Mouse (Mus musculus) neural tube, postnatal 0 days (tissue): ENCODE data around the gene Mmp19. TPM values are rescaled to one million over a fixed set of nuclear protein-coding genes. Genes with fewer than 3 reads are reported as not detected.

Experiments used
- polyA plus RNA-seq: library from polyadenylated mRNA; unstranded; fragments of >200 nt; fragmentation: Nextera tagmentation; extraction: Ambion mirVana; gene quantifications from 2 replicates; pipeline ENCODE4 v1.2.1, GENCODE M21; 2015

Gene Mmp19
- polyA plus RNA-seq: 0.54 and 0.62 TPM in 2 replicates

DNA sequence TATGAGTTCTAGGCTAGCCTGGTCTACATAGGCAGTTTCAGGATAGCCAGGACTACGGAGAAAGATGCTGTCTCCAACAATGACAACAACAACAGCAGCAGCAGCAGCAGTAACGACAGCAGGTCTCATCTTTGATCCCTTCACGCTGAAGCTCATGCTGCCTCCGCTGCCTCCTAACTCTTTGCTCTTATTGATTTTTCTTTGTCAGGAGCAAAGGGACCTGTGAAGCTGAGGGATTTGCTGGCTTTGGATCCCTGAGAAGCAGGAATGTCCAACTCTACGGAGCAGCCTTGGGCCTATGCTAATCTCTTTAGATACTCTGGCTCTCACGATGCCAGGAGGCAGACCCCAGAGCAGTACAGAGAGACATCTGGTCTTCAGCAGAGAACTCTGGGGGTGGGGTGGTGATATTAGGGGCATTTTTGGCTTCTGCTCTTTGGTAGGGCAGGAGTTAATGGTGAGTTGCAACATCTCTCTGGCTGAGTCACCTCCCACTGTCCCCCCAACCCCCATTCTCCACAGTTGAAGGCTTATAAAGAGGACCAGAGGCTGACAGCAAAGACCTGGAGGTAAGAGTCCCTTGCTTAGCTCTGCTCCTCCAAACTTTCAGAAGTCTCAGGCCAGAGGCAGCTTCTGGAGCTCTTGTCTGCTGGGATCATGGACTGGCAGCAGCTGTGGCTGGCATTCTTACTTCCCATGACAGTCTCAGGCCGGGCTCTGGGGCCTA lies at the start of gene Mmp19:
Gene Mmp19 (plus strand): TSS at position 513 of the 727 bp plus-strand sequence.

DNA sequence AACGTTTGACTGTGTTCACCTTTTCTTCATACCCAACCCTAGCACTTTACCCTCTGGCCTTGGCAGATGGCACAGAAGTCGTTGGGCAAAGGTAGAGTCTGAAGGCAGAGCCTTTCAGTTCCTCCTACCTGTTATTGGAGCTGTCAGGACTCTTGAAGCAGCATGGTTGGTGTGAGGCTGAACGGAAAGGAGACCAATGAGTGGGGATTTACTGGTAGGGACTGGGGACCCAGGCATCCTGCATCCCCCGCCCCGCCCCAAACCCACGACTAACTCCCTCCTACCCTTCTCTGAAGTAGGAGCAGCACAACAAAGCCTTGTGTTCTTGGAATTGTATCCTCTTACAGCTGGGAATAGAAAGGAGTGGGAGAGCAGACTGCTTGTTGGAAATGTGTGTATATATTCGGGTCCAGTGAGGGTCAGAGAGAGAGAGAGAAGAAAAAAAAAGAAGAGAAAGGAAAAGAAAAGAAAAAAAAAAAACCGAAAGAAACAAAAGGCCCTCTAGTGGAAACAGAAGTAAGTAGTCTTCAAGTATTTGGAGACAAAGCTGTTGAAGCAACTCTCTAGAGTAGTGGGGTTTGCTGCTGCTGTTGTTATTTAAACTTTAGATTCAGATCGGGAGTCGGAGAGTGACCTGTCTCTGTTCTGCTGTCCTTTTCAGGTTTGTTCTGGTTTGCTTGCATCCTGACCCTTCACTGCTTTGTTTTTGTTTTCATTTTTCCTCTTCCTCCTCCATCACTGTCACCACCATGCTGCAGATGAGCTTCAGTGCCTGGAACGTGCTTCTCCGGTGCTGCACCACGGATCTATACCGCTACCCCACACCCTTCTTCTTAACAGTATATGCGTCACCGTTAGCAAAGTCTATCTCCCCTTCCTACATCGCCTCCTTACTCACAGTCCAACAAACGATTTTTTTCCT lies 45.8 kb upstream of the Mmp19 start, which contains the start of gene Dgka:
Gene Dgka (minus strand): TSS at position 176 of the 922 bp plus-strand sequence.

DNA sequence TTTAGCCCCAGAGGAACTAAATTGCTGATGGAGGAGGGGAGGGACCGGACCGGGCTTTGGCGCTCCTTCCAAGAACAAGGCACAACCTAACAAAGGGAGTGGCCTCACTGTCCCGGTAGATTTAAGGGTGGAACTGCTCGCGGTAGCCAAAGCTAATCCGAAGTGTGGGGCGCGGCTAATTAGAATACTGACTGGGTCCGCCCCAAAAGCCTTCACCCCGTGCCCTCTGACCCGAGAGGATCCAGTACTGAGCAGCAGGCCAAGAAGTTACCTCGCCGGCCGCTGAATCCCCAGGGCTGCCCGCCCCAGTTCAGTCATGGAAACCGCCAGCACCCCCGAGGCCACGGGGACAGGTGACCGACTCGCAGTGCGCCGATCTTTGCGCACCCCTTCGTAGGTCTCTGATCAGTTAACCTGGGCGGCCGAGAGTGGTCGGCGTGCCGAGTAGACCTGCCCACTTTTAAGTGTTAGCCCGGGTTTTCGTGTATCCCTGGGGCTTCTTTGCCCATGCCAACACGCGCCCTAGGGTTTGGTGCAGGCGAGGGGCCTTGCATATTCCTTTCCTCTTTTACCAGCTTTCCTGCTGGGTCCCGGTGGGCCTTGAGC lies 43.0 kb upstream of the Mmp19 start, which contains the start of gene Pym1:
Gene Pym1 (plus strand): TSS at position 244 of the 606 bp plus-strand sequence.

DNA sequence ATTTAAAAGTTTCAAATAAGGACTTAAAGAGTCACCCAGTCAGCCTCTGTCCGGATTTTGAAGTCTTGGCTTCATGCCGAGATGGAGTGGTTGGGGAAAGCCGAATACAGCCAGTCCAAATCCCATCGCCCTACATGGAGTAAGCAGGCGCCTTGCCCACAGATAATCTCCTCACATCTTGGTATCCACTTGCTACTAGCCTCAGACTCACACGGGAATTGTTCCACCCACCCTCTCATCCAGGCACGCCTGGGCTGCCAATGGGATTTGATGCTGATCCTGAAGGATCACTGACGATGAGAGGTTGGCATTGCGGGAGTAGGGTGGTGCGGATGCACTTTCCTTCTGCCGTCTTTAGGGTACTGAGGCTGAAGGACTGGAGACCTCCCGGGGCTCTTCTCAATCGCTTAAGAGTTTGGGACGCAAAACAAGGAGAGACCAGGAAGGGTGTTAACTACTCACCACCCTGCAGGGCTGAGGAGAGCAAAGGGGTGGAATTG lies 13.1 kb downstream of the Mmp19 start, which contains the start of gene Dnajc14:
Gene Dnajc14 (plus strand): TSS at position 292 of the 500 bp plus-strand sequence.

DNA sequence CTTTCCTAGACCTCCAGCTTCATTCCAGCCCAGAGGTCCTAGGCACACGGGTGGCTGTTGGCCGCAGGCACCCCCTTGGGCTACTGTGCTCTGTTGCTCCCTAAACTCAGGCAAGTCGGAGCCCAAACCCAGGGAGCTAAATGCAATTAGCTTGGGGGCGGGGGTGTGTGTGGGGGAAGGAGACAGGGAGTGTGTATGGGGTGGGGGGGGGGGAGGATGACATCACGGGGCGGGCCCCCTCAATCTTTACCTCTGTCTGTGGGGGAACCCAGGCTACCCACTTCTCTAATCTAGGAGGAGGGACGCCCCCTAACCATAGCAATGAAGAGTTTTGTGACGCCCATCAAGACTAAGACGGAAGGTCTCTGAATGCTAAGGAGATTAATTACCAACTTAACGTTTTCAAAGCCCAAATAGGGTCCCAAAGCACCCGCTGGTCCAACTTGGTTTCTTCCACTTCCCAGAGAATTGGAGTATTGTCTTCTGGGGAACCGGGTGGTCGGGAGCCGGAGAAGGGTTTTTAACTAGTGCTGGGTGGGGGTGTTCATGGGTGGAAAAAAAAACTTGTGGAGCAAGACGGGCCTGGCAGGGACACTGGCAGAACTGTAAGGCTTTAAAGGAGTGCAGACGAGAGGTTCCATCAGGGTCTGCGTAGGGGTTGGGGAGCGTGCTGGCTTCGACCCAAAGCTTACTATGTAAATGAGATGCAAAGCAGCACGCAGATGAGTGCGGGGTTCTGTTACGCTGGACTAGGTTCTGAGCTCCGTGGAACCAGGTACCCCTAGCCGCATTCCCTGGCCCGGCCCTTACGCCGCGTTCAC lies 13.8 kb downstream of the Mmp19 start, which contains the start of gene Tmem198b:
Gene Tmem198b (minus strand): TSS at position 100 of the 821 bp plus-strand sequence.

DNA sequence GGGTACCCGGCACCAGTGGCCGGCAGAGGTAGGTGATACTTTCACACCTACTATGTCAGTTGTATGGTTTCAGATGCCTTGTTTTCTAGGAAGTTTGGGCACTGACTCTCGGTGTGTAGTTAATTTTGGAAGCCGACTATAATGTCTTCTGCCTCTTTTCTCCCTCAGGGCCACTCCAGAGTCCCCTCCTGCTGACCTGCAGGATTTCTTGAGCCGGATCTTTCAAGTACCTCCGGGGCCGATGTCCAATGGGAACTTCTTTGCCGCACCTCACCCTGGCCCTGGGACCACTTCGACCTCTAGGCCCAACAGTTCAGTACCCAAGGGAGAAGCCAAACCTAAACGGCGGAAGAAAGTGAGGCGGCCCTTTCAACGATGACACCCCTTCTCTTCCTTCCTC lies 26.3 kb downstream of the Mmp19 start, which contains the start of gene Sarnp:
Gene Sarnp (plus strand): TSS at position 301 of the 400 bp plus-strand sequence.

DNA sequence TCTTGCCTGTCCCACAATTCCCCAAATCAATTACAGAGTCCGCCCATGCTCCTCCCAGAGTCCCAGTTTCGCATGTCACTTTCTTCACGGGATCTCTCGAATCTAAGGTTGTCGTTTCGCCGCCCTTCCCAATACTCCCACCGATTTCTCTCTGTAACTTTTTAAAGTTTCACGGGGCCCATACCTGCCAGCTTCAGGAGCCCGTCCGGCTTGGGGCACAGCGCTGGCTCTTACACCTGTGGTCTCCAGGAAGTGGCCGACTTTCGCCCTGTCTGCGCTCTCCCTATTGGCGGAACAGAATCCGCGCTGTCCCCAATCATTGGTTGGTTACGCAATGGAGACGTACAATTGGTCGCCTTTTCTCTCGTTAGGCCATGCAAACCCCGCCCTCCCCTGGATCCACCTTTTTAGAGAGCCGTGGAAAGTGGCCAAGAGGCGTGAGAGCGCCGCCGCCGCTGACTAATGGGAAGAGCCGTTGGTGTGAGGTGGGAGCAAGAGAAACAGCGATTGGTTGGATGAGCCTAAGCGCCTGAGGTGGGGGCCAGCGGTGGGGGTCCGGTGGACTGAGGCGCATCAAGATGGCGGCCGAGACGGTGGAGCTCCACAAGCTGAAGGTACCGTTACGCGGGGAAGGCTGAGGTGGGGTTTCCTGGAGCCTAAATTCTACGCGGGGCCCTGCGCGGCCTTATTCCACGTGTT lies 30.8 kb downstream of the Mmp19 start, which contains the start of gene Ormdl2:
Gene Ormdl2 (minus strand): TSS at position 288 of the 699 bp plus-strand sequence.

Other genes with a start within 250 kb of the Mmp19 start
- 13.7 and 14.0 TPM in 2 replicates for gene Zc3h10, start 243.1 kb upstream of the Mmp19 start, polyA plus RNA-seq
- gene Rpl41, start 241.6 kb upstream of the Mmp19 start, polyA plus RNA-seq: 2,536 and 2,780 TPM in 2 replicates
- gene Pa2g4, start 224.9 kb upstream of the Mmp19 start, polyA plus RNA-seq: 97.4 and 109 TPM in 2 replicates
- gene Erbb3, start 201.3 kb upstream of the Mmp19 start, polyA plus RNA-seq: 2.8 and 3.5 TPM in 2 replicates
- 392 and 465 TPM in 2 replicates for gene Rps26, start 164.2 kb upstream of the Mmp19 start, polyA plus RNA-seq
- 9.8 and 13.8 TPM in 2 replicates for gene Ikzf4, start 144.9 kb upstream of the Mmp19 start, polyA plus RNA-seq
- 14.1 and 17.0 TPM in 2 replicates for gene Suox, start 116.8 kb upstream of the Mmp19 start, polyA plus RNA-seq
- 92.5 and 96.1 TPM in 2 replicates for gene Rab5b, start 94.6 kb upstream of the Mmp19 start, polyA plus RNA-seq
- gene Pmel, start 86.7 kb upstream of the Mmp19 start, polyA plus RNA-seq: 1.3 and 1.7 TPM in 2 replicates
- 11.6 and 12.0 TPM in 2 replicates for gene Cdk2, start 85.9 kb upstream of the Mmp19 start, polyA plus RNA-seq
- 5.9 and 6.3 TPM in 2 replicates for gene Dgka, start 46.1 kb upstream of the Mmp19 start, polyA plus RNA-seq
- 42.0 and 51.6 TPM in 2 replicates for gene Pym1, start 43.0 kb upstream of the Mmp19 start, polyA plus RNA-seq
- gene Dnajc14, start 13.2 kb downstream of the Mmp19 start, polyA plus RNA-seq: 36.2 and 37.3 TPM in 2 replicates
- gene Tmem198b, start 13.5 kb downstream of the Mmp19 start, polyA plus RNA-seq: 17.7 TPM in 2 replicates
- gene Sarnp, start 26.4 kb downstream of the Mmp19 start, polyA plus RNA-seq: 109 and 119 TPM in 2 replicates
- gene Ormdl2, start 30.7 kb downstream of the Mmp19 start, polyA plus RNA-seq: 21.4 and 21.5 TPM in 2 replicates
- 8.7 and 9.4 TPM in 2 replicates for gene Gdf11, start 100.8 kb downstream of the Mmp19 start, polyA plus RNA-seq
- gene Cd63, start 110.1 kb downstream of the Mmp19 start, polyA plus RNA-seq: 386 and 425 TPM in 2 replicates
- 26.8 and 27.5 TPM in 2 replicates for gene Rdh5, start 132.0 kb downstream of the Mmp19 start, polyA plus RNA-seq
- gene Bloc1s1, start 133.1 kb downstream of the Mmp19 start, polyA plus RNA-seq: 278 and 288 TPM in 2 replicates
- gene Itga7, start 142.9 kb downstream of the Mmp19 start, polyA plus RNA-seq: 13.5 and 15.0 TPM in 2 replicates
- gene Mettl7b, start 170.1 kb downstream of the Mmp19 start, polyA plus RNA-seq: not detected in 2 replicates
- not detected in 2 replicates for gene Olfr9, start 198.5 kb downstream of the Mmp19 start, polyA plus RNA-seq
- gene Olfr763, start 219.9 kb downstream of the Mmp19 start, polyA plus RNA-seq: not detected in 2 replicates
- not detected in 2 replicates for gene Olfr764-ps1, start 249.0 kb downstream of the Mmp19 start, polyA plus RNA-seq